Mouse (Mus musculus) bone marrow macrophage, adult 2 months (primary cell): Measurements from ENCODE around the gene Ctdsp2.

Experiments used
- CTCF ChIP-seq: IDR thresholded peaks from 2 replicates; pipeline ENCODE4 v1.5.1; 2012; ENCODE audit warnings: low read depth, mild to moderate bottlenecking, low read length, moderate library complexity
- POLR2A ChIP-seq: IDR thresholded peaks from 2 replicates; pipeline ENCODE4 v1.6.1; 2012; ENCODE audit warnings: mild to moderate bottlenecking, low read depth, low read length, borderline replicate concordance

DNA sequence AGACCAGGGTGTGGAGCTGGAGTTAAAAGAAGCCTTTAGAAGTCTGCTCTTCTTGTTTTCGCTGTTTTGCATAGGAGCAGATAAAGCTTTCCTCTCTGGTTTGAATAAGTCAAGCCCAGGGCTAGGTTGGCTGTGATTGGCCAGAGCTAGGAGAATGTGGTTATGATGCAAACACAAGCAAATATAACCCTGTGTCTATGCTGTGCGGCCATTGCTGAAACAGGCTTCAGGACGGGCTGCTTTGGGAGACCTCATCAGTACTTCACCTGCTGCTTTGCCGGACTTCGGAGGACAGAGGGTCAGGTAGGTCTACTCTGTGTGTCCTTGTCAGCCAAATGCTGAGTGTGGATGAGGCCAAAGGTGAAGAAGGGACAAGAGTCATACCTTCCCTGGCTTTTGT lies 22.0 kb downstream of the Ctdsp2 start, which contains the start of gene Avil:
- no peak for TF ChIP-seq CTCF
- no peak for TF ChIP-seq POLR2A
